Mouse (Mus musculus): ENCODE measurements around the gene Acat1.

The Acat1 gene

DNA sequence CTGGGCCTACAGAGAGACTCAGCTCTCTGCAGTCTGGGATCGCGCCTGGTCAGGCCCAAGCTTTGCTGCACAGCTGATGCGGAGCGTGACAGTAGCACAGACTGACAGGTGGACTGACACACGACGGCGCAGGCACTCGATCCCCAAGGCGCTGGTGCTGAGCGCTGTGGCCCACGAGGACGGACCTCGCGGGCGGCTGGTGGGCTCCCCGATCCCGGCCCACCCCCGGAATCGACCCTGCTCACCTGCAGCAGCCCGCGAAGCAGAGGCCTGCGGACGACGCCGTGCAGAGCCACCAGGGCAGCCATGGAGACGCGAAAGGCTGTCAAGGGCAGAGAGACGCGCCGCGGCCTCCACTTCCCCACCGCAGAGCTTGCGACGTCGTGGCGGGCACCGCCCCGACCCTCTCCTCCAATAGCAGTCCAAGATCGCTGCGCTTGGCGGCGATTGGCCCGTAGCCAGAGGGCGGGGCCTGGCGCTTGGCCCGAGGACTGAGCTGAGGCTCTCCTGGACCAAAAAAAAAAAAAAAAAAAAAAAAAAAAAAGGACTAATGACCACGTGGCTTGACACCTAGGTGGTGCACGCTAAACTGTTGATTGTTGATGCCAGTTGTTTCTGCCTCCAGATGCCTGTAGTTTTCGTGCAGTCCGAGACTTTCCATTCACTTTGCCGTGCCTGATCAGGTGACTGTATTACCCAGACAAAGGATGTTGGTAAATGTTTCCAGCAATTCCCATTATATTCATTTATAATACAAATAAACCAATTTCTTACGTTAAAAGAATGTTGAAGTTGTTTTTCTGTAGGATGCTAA lies at the start of gene Acat1:
Acat1 (minus strand) TSS at position 415 of the 814 bp plus-strand sequence.
- DNase-seq (ENCODE audit: low spot score in 2 of 2): peak; percentile 93 to 95

DNA sequence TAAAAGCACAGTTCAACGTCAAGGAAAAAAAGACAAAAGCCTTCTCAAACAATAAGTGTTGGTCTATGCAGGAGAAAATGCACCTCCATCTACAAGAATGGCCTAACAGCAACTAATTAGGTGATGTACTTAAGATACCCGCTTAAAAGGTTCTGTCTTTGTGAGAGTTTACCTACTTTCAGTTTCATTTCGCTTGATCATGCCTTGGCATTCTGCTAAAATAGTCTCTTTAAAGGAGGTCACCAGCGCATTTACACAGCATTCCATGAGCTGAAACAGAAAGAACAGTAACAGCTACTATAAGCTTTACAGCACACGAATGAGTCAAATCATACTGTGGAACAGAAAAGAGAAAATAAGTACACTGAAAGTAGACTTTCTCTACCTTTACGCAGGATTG lies 24.6 kb upstream of the Acat1 start:
- no peak for DNase-seq (ENCODE audit: low spot score in 2 of 2)

DNA sequence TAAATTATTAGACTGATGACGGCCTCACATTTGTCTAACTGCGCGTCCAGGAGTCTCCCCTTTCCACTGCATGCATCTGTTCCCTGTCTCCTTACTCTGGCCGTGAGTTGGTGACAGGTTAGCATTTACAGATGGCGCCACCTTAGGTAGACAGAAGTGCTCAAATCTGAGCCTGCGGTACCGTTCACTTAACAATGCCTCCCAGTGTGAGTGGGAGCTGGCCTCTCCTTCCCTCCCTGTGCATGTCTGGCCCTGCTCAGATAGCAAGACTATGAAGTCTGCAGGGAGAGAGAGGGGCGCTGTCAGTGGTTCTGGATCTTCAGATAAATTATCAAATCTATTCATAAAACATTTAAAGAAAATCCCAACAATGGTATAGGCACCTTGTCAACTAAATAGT lies 5.1 kb upstream of the Acat1 start:
- DNase-seq (ENCODE audit: low spot score in 2 of 2): no peak

DNA sequence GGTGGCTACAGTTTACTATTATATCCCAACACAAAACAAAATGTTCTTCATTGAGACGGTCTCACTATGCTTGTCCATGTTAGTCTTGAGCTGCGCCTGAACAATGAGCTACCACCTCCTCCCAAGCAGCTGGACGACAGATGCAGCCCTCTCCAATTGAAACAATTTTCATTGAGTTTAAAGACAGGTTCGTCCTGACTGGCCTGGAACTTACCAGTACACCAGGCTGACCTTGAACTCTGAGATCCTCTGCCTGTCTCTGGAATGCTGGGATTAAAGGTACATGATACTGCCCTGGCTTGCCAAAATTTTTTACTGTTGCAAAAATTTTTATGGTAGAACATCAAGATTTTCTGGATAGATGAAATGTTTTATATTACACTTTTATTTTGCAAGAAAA lies 4.1 kb upstream of the Acat1 start:
- DNase-seq (ENCODE audit: low spot score in 2 of 2): no peak

DNA sequence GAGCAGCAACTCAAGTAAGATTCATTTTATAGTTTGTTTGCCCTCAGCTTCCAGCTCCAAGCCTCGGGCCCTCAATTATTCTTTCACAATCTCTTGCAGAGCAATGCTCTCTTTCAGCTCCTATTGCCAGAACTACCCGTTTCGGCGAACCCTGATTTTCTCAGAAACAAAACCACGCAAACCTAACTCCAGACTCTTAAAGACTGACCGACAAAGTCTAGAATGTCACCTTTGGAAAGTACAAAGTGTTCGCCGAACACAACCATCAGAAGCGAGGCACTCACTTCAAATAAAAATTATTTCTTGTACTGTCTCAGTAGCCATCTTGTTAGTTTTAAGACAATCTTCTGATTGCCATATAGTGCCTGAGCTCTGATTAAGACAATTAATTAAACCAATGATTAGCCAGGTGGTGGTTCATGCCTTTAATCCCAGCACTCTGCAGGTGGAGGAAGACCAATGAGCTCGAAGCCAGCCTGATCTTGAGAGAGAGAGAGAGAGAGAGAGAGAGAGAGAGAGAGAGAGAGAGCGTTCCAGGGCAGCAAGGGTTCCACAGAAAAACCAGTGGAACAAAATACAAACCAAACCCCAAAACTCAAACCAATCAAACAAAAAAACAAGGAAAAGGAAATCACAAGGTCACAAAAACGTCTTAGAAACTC lies 745 bp downstream of the Acat1 start:
- DNase-seq (ENCODE audit: low spot score in 2 of 2): no peak

DNA sequence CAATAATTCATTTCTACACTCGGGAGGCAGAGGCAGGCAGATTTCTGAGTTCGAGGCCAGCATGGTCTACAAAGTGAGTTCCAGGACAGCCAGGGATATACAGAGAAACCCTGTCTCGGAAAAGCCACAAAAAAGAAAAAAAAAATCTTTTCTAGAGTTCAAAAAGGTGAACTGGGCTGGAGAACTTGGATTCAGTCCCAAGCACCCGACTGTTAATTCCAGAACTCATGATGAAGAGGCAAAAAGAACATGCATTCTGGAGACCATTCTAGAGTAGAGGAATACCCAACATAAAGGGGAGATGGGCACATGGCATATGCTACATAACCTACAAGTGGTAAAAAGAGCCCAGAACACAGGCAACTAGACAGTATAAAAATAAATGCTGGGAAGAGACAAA lies 2.4 kb downstream of the Acat1 start:
- no peak for DNase-seq (ENCODE audit: low spot score in 2 of 2)

DNA sequence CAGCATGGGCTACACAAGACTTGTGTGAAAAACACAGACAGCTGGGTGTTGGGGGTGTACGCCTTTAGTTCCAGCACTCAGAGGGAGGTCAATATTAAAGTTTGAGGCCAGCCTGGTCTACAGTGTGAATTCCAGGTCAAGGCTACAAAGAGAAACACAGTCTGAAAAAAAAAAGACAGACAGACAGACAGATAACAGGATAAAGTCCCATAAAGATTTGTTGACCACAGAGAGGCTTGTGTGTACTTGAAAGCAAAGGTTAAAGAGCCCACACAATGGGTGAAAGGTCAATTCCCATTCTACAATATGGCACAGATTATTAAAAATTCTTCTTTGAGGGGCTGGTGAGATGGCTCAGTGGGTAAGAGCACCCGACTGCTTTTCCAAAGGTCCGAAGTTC lies 3.0 kb downstream of the Acat1 start:
- no peak for DNase-seq (ENCODE audit: low spot score in 2 of 2)

- DNase-seq (ENCODE audit: low spot score in 2 of 2): no peak
Measured at GRCm38 (mm10) chr9:53604954-53605353, 5.2 kb downstream of the Acat1 start.

- no peak for DNase-seq (ENCODE audit: low spot score in 2 of 2)
Measured at GRCm38 (mm10) chr9:53603849-53604248, 6.3 kb downstream of the Acat1 start.

- DNase-seq (ENCODE audit: low spot score in 2 of 2): peak in 1 of 2 experiments; percentile 22
Measured at GRCm38 (mm10) chr9:53603384-53603783, 6.8 kb downstream of the Acat1 start.

DNA sequence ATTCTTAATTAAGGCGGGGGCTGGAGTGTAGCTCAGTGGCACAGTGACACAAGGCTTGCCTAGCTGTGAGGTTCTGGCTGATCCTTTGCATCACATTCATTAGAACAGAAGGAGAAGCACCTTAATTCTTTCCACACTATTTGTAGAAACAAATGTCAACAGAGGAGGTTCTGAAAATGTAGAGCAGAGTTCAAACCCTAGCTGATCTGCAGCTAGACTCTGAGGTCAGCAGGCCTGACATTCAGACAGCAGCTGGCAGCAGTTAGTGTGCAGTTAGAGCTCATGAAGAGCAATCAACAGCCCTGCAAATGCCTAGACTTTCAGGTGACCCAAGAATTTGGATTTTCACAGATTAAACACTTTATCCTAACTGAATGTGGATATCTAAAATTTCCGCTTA lies 8.6 kb downstream of the Acat1 start:
- DNase-seq (ENCODE audit: low spot score in 2 of 2): no peak

DNA sequence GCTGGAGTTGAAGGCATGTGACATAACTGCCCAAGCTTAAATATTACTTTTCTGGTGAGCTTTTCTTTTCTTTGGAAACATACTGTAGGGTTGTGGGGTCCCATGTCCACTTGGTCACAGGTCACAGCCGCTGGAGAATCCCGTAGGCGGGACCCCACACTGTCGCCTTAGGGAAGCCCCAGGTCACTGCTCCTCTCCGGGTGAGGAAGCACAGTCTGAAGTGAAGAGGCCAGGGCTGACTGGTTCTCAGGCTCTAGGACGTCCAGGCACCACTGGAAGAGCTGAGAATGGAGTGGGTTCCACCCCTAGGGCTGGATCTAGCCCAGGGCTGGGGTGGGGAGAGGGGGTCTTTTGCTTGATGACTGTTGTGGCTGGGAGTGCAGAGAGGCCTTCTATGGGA lies 11.6 kb downstream of the Acat1 start:
- DNase-seq (ENCODE audit: low spot score in 2 of 2): no peak

DNA sequence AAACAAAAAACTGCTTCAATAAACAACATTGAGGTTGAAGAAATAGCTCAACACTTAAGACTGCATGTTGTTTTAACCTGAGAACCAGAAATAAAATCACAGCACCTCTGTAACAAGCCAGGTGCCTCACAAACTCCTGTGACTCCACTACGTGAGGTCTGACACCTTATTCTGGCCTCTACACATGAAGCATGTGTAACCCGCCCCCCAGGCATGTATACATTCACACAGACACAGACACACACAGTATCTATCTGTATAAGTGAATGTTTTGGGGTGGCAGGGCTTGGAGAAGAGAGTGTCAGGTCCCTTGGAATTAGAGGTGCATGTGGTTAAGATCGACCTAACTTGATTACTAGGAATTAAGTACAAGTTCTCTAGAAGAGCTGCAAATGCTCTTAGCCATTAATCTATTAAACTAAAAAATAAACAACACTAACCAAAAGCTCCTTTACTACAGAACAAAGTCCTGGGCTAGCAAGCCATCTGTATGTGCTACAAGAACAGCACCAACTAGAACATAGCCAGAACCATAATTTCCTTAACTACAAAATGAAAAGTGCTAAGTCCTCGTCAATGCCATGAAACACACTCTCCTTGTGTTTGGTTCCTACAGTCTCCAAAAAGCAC lies 13.1 kb downstream of the Acat1 start:
- peak in 1 of 2 experiments; percentile 23 for DNase-seq (ENCODE audit: low spot score in 2 of 2)

DNA sequence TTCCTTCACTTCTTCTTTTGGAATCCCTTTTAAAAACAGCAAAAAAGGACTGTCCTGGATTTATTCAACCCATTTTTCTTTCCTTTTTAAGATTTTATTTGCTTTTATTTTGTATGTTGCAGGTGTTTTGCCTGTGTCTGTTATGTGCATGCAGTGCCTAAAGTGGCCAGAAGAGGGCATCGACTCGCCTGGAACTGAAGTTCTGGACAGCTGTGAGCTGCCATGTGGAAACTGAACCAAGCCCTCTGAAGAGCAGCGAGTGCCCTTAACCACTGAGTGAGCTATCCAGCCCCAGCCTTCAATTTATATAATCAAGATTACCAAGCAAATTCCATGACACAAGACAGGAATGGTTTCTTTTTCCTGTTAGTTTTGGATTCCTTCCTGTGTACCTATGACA lies 15.4 kb downstream of the Acat1 start:
- peak; percentile 74 to 91 for DNase-seq (ENCODE audit: low spot score in 2 of 2)

GRCm38 (mm10) chr9:53581870-53582269 lies 28.3 kb downstream of the Acat1 start:
- DNase-seq (ENCODE audit: low spot score in 2 of 2): no peak

DNA sequence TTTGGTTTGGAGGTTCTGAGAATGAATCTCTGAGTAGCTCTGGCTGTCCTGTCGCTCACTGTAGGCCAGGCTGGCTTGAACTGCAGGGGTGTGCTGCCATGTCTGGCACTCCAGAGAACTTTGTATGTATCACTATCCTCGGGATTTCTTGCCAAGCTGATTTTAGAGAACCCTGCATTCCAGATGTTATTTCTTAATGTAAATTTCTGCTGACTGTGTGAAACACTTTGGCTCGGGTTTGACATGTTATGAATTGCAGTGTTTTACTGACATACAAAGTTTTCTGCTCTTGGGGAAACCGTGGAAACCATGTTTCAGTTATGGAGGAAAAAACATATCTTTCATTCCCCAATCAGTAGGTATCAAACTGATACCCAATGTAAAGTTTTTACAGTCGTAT lies 34.5 kb downstream of the Acat1 start:
- no peak for DNase-seq (ENCODE audit: low spot score in 2 of 2)

DNA sequence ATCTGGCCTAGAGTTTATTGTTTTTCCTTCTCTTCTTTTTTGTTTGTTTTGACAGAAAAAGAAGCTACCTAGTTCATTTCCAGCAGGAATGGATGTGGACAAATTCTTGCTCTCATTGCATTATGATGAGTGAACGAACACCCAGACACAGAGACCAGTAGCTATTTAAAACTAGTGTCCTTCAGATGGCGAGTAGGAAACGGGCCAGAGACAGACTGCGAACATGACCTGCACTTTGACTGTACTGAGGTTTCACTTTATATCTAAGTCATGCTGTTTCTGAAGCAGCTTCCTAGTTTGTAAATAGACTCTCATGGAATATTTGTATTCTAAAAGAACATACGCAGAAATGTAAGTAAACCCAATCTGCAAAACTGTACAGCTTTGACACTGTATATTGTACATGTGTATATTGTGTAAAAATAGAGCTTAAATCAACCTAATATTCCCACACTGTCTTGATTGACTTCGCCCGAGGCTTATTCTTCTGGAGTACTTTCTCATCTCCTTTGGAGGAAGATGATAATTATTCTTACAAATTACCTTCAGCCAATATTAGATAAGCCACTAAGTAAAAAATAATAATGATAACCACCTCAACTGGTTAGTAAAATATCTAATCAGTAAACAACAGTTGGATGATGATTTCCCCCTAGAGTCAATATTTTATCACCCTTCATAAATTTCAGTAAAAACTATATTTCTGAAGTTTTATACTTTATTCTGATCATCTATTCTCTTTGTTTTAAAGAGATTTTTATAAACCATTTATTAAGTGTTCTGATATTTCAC lies 37.5 kb downstream of the Acat1 start:
- no peak for DNase-seq (ENCODE audit: low spot score in 2 of 2)

DNA sequence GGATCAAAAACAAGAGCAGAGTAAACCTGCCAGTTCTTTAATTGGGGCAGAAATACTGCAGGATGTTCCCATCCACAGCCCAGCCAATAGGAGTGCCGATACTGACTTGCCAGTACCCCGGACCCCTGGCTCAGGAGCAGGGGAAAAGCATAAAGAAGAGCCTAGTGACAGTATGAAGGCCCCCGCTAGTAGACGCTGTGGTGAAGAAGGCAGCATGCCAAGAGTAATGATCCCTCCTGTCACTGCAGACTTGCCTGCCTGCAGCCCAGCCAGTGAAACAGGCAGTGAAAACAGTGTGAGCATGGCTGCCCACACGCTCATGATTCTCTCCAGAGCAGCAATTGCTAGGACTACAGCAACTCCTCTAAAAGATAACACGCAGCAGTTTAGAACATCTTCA lies 39.5 kb downstream of the Acat1 start:
- no peak for DNase-seq (ENCODE audit: low spot score in 2 of 2)

GRCm38 (mm10) chr9:53537336-53537965 lies 72.7 kb downstream of the Acat1 start:
- peak in 1 of 2 experiments; percentile 78 for DNase-seq (ENCODE audit: low spot score in 2 of 2)

- DNase-seq (ENCODE audit: low spot score in 2 of 2): peak; percentile 99 to 100
Measured at GRCm38 (mm10) chr9:53536558-53537320, 73.4 kb downstream of the Acat1 start, which contains the start of the genes Atm and Npat. Atm (minus strand) TSS chr9:53536740. Npat (plus strand) TSS chr9:53537047.
